Mouse (Mus musculus) heart, embryonic 12.5 days (tissue): ENCODE data around the gene Rybp. TPM values are rescaled to one million over a fixed set of nuclear protein-coding genes. Genes with fewer than 3 reads are reported as not detected.

Source experiments
- ATAC-seq: fragments of 200-750 bp; cut with Nextera tagmentation; 2 replicates; pipeline ENCODE4 v1.8.0; 2017; ENCODE audit warnings: moderate TSS enrichment, moderate library complexity; ENCODE audit not compliant: insufficient number of reproducible peaks, low FRiP score
- H3K27ac ChIP-seq: fragments of 300-500 bp; sonication (generic); 2 replicates; pipeline ENCODE4 v1.5.1; 2016; ENCODE audit warnings: mild to moderate bottlenecking, moderate library complexity; ENCODE audit not compliant: poor library complexity, severe bottlenecking
- H3K27me3 ChIP-seq: fragments of 300-500 bp; sonication (generic); replicated peaks from 2 replicates; pipeline ENCODE4 v1.6.1; 2016; ENCODE audit warnings: mild to moderate bottlenecking, moderate library complexity
- H3K36me3 ChIP-seq: fragments of 300-500 bp; sonication (generic); 2 replicates; pipeline ENCODE4 v1.6.1; 2016; ENCODE audit warnings: mild to moderate bottlenecking, moderate library complexity
- H3K4me1 ChIP-seq: fragments of 300-500 bp; sonication (generic); replicated peaks from 2 replicates; pipeline ENCODE4 v1.6.1; 2016; ENCODE audit warnings: mild to moderate bottlenecking
- H3K4me2 ChIP-seq: fragments of 300-500 bp; sonication (generic); 2 replicates; pipeline ENCODE4 v1.6.1; 2016; ENCODE audit warnings: mild to moderate bottlenecking, moderate library complexity
- H3K4me3 ChIP-seq: fragments of 300-500 bp; sonication (generic); 2 replicates; pipeline ENCODE4 v1.5.1; 2016; ENCODE audit warnings: mild to moderate bottlenecking
- H3K9ac ChIP-seq: fragments of 300-500 bp; sonication (generic); 2 replicates; pipeline ENCODE4 v1.6.1; 2016; ENCODE audit warnings: mild to moderate bottlenecking, moderate library complexity
- H3K9me3 ChIP-seq: fragments of 300-500 bp; sonication (generic); replicated peaks from 2 replicates; pipeline ENCODE4 v1.6.1; 2016; ENCODE audit warnings: mild to moderate bottlenecking, moderate library complexity
- WGBS: fragments of 180-500 bp; shearing (Covaris S2); methylation state at CpG from one replicate; pipeline ENCODE4 v1.1.7; 2016; 5-methylcytosine and 5-hydroxymethylcytosine counted together
- polyA plus RNA-seq: library from polyadenylated mRNA; unstranded; fragments of >200 nt; fragmentation: Nextera tagmentation; extraction: Ambion mirVana; gene quantifications from 2 replicates; pipeline ENCODE4 v1.2.1, GENCODE M21; 2016

Rybp gene
- polyA plus RNA-seq, 1 experiment from 2014 or later = 18.0 TPM

GRCm38 (mm10) chr6:100188883-100189743 is 98.2 kb downstream of the Rybp start:
- H3K4me2 ChIP-seq = no peak overlapping the region
- no peak overlapping the region for H3K4me3 ChIP-seq
- no peaks in the 10 kb centered on the region for H3K36me3 ChIP-seq
- H3K27ac ChIP-seq = no peak overlapping the region
- H3K4me1 ChIP-seq = peaks cover 56% of the 10 kb centered on the region
- H3K27me3 ChIP-seq = peaks cover 14% of the 10 kb centered on the region; the same call in 1 of the 2 replicates
- no peak overlapping the region for H3K9ac ChIP-seq
- WGBS = 40% methylated on average over 7 of the region's 7 CpGs
- ATAC-seq = no peak
- H3K9me3 ChIP-seq = no peaks in the 10 kb centered on the region

DNA sequence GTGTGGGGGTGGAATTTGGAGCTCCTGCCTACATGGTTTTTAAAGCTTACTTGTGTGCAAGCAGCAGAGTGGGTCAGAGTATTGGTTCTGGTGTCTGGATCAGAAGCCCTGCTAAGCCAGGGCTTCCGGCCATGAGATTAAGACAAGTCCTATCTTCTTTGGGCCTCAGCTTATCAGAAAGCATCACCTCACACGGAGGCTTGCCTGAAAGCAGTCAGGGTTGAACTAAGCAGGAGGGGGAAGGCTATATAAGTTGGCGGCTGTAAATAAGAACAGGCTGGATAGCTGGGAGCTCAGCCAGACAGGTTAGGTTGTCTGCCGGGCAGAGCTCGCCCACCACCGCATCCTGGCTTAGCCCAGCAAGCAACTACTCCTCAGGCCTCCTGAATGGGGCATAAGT is 99.5 kb downstream of the Rybp start:
- no peak overlapping the region for H3K27ac ChIP-seq
- no peak overlapping the region for H3K9ac ChIP-seq
- WGBS = 24% methylated on average over 6 of the region's 6 CpGs
- no peak overlapping the region for H3K4me2 ChIP-seq
- peaks cover 45% of the 10 kb centered on the region for H3K4me1 ChIP-seq
- no peak overlapping the region for H3K4me3 ChIP-seq
- H3K9me3 ChIP-seq = no peaks in the 10 kb centered on the region
- peaks cover 14% of the 10 kb centered on the region; the same call in 1 of the 2 replicates for H3K27me3 ChIP-seq
- no peak for ATAC-seq
- no peaks in the 10 kb centered on the region for H3K36me3 ChIP-seq

- H3K36me3 ChIP-seq = no peaks in the 10 kb centered on the region
- H3K27ac ChIP-seq = no peak overlapping the region
- no peak overlapping the region for H3K4me2 ChIP-seq
- no peaks in the 10 kb centered on the region for H3K9me3 ChIP-seq
- peaks cover 23% of the 10 kb centered on the region; the same call in 1 of the 2 replicates for H3K27me3 ChIP-seq
- ATAC-seq = no peak
- H3K4me1 ChIP-seq = peaks cover 41% of the 10 kb centered on the region
- H3K4me3 ChIP-seq = no peak overlapping the region
- 66% methylated on average over 11 of the region's 11 CpGs for WGBS
- H3K9ac ChIP-seq = no peak overlapping the region
Observed at GRCm38 (mm10) chr6:100186789-100187188, 100.5 kb downstream of the Rybp start.

GRCm38 (mm10) chr6:100185524-100185923 is 101.8 kb downstream of the Rybp start:
- Histone ChIP-seq H3K4me1 (peaks cover 51% of the 10 kb centered on the region), H3K9me3 (no peaks in the 10 kb centered on the region), H3K27ac (no peak overlapping the region), H3K4me2 (no peak overlapping the region), H3K4me3 (no peak overlapping the region), H3K27me3 (peaks cover 22% of the 10 kb centered on the region; the same call in 1 of the 2 replicates), H3K36me3 (no peaks in the 10 kb centered on the region), H3K9ac (0 out of 2 replicates have a peak overlapping the region, but pooled peaks have one; percentile 25)
- ATAC-seq = no peak
- WGBS = 10% methylated on average over 1 of the region's 1 CpGs

DNA sequence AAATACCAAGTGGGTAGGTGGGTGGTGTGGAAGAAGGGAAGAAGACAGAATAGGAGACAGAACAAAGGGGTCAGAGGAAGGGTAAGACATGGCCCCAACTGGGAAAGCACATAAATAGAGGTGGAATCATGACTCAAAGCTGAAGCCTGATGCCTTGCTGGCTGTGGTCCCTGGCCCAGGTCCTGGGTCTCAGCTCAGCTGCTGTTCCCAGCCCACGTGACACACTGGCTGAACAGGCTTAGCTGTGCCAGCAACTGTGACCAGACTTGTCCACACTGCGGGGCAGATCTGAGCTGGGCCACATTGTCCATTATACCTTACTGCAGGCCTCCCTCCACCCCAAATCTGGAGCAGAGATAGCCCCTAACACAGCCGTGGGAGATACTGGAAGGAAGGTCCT is 103.9 kb downstream of the Rybp start:
- Histone ChIP-seq H3K36me3 (no peaks in the 10 kb centered on the region), H3K4me3 (no peak overlapping the region), H3K9me3 (no peaks in the 10 kb centered on the region), H3K4me2 (no peak overlapping the region), H3K27ac (no peak overlapping the region), H3K9ac (no peak overlapping the region), H3K27me3 (peaks cover 12% of the 10 kb centered on the region; the same call in 1 of the 2 replicates), H3K4me1 (peaks cover 49% of the 10 kb centered on the region)
- 82% methylated on average over 3 of the region's 3 CpGs for WGBS
- no peak for ATAC-seq

GRCm38 (mm10) chr6:100180883-100181262 is 106.4 kb downstream of the Rybp start:
- Histone ChIP-seq H3K4me1 (peaks cover 28% of the 10 kb centered on the region), H3K4me3 (no peak overlapping the region), H3K9me3 (0 out of 2 replicates have a peak, but pooled peaks cover 5% of the 10 kb centered on the region), H3K4me2 (no peak overlapping the region), H3K36me3 (no peaks in the 10 kb centered on the region), H3K27me3 (peaks cover 12% of the 10 kb centered on the region; the same call in 1 of the 2 replicates), H3K27ac (no peak overlapping the region), H3K9ac (no peak overlapping the region)
- ATAC-seq = no peak
- 41% methylated on average over 4 of the region's 4 CpGs for WGBS

DNA sequence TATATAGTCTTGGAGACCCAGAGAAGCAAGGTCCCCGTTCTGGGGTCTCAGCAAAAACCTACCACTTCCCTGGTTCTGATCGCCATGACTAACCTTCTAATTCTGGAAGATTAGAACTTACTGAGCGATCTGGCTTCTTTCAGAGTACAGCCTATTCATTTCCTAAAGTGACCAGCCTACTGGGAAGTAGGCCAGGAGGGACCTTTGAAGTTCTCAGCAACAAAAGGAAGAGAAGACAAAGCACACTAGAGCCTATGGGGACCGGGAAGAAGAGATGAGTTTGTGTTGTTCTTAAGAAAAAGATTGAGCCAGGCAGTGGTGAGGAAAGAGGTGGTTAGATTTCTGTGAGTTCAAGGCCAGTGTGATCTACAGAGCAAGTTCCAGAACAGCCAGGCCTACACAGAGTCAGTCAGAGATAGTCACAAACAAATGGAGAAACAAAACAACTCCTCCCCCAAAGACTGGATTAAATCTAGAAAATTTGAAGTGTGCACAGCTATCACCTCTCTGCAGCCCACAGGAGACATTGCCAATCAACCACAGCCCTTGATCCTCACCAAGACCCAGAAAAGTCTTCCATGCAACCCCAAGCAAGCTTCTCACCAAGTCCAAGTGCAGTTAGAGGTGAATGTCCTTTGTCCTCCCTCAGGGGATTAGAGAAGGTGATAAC is 106.9 kb downstream of the Rybp start:
- no peak overlapping the region for H3K9ac ChIP-seq
- H3K4me1 ChIP-seq = peaks cover 23% of the 10 kb centered on the region
- 0 out of 2 replicates have a peak, but pooled peaks cover 7% of the 10 kb centered on the region for H3K9me3 ChIP-seq
- H3K4me3 ChIP-seq = no peak overlapping the region
- H3K4me2 ChIP-seq = no peak overlapping the region
- WGBS = 66% methylated on average over 4 of the region's 4 CpGs
- H3K36me3 ChIP-seq = no peaks in the 10 kb centered on the region
- ATAC-seq = no peak
- no peak overlapping the region for H3K27ac ChIP-seq
- peaks cover 12% of the 10 kb centered on the region; the same call in 1 of the 2 replicates for H3K27me3 ChIP-seq

GRCm38 (mm10) chr6:100178830-100179229 is 108.5 kb downstream of the Rybp start:
- H3K4me2 ChIP-seq = no peak overlapping the region
- 0 out of 2 replicates have a peak, but pooled peaks cover 7% of the 10 kb centered on the region for H3K9me3 ChIP-seq
- WGBS = 23% methylated on average over 3 of the region's 3 CpGs
- no peaks in the 10 kb centered on the region for H3K36me3 ChIP-seq
- H3K27me3 ChIP-seq = peaks cover 12% of the 10 kb centered on the region; the same call in 1 of the 2 replicates
- H3K9ac ChIP-seq = no peak overlapping the region
- ATAC-seq = no peak
- H3K4me3 ChIP-seq = no peak overlapping the region
- H3K27ac ChIP-seq = no peak overlapping the region
- H3K4me1 ChIP-seq = peaks cover 18% of the 10 kb centered on the region
